8 mouse cellular contexts compared by ENCODE assay signal in the genomic region with DNA sequence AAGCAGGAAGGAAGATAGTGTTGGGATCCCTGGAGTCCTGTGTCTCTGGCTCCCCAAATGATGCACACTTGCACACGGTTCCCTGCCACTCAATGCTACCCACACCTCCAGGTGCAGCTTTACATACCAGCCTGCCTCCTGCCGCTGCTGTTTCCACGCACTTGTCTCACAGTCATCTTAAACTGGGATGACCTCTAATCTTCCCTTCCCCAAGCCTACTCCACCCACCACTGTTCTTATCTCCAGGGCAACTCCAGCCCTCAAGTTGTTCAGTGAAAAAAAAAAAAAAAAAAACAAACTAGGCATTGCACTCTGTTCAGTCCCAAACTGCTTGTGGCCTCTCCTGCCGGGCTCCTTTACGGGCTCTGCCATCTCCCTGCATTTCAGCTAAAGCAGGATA. TPM values are rescaled to one million over a fixed set of nuclear protein-coding genes. Genes with fewer than 3 reads are reported as not detected.
DNase-seq lines count a peak whose midpoint lies in the region; ATAC-seq and TF ChIP-seq lines count a peak whose summit lies in the region.

A gene (minus strand): TSS at position 14 of the 400 bp plus-strand sequence.

- peak; percentile 84 to 90 for TF ChIP-seq EP300 in MEL (IDR thresholded peaks at IDR 0.05; ENCODE audit: low read depth in 1 of 2, low read length in 2 of 2)

- H3K27me3 ChIP-seq in MEL (ENCODE audit: control insufficient read depth in 1 of 2, insufficient read depth in 2 of 2, low read length in 2 of 2): no peaks in the 10 kb centered on the region
- H3K27me3 ChIP-seq in forebrain, embryonic 12.5 days: no peaks in the 10 kb centered on the region
- no peaks in the 10 kb centered on the region for H3K27me3 ChIP-seq in intestine, embryonic 15.5 days (replicated peaks)

- no peak within 1 kb of the TSS for H3K4me2 ChIP-seq in forebrain, embryonic 12.5 days
- H3K4me2 ChIP-seq in intestine, embryonic 15.5 days (replicated peaks): no peak within 1 kb of the TSS

- ATAC-seq in forebrain, embryonic 12.5 days (ENCODE audit: low FRiP score): no peak
- ATAC-seq in intestine, embryonic 15.5 days: no peak
- ATAC-seq in megakaryocyte-erythroid progenitor cell, adult 5-6 weeks (replicated peaks; ENCODE audit: low FRiP score, low TSS enrichment, poor library complexity, severe bottlenecking): peak; percentile 84

- peaks cover 0 to 19% of the 10 kb centered on the region in 2 experiments; a peak in 2 of 4 replicates for H3K36me3 ChIP-seq in MEL (ENCODE audit: control insufficient read depth in 1 of 2, insufficient read depth in 2 of 2, low read length in 2 of 2)
- H3K36me3 ChIP-seq in forebrain, embryonic 12.5 days (replicated peaks): no peaks in the 10 kb centered on the region
- H3K36me3 ChIP-seq in intestine, embryonic 15.5 days: no peaks in the 10 kb centered on the region

- peak within 1 kb of the TSS; percentile 13 to 46; a peak in 3 of 4 replicates for H3K4me3 ChIP-seq in MEL (ENCODE audit: control insufficient read depth in 1 of 2, insufficient read depth in 1 of 2, low read depth in 2 of 2, low read length in 2 of 2)
- H3K4me3 ChIP-seq in forebrain, embryonic 12.5 days (replicated peaks): no peak within 1 kb of the TSS
- H3K4me3 ChIP-seq in intestine, embryonic 15.5 days (replicated peaks): no peak within 1 kb of the TSS

- no peak within 1 kb of the TSS for H3K27ac ChIP-seq in MEL (ENCODE audit: control insufficient read depth, low read depth, low read length)
- H3K27ac ChIP-seq in forebrain, embryonic 12.5 days: no peak within 1 kb of the TSS
- H3K27ac ChIP-seq in intestine, embryonic 15.5 days: no peak within 1 kb of the TSS

- peaks cover 9% of the 10 kb centered on the region for H3K79me2 ChIP-seq in MEL (ENCODE audit: control insufficient read depth, insufficient read depth, low read length, poor library complexity)

- peak in 1 of 2 experiments; percentile 33; a peak in 1 of 4 replicates for TF ChIP-seq POLR2A in MEL (IDR thresholded peaks at IDR 0.05; ENCODE audit: control insufficient read depth in 1 of 2, insufficient read depth in 1 of 2, low read depth in 1 of 2, low read length in 2 of 2, poor library complexity in 1 of 2)

- no peak for TF ChIP-seq RAD21 in MEL (IDR thresholded peaks at IDR 0.05; ENCODE audit: low read depth, low read length)

- 69% methylated on average over 5 of the region's 5 CpGs for WGBS in forebrain, embryonic 12.5 days
- WGBS in intestine, embryonic 15.5 days: 66% methylated on average over 5 of the region's 5 CpGs

- no peak for DNase-seq in heart, adult 18-20 months
- DNase-seq in heart, adult 11 months: no peak
- DNase-seq in MEL (ENCODE audit: low read depth, low spot score): peak; percentile 77
- DNase-seq in cerebellum, adult 18-20 months: no peak
- DNase-seq in MN1 (ENCODE audit: low spot score): no peak

- peaks cover 13 to 21% of the 10 kb centered on the region in 2 experiments for H3K4me1 ChIP-seq in MEL (ENCODE audit: control insufficient read depth in 1 of 2, insufficient read depth in 2 of 2, low read length in 2 of 2)
- H3K4me1 ChIP-seq in forebrain, embryonic 12.5 days: peaks cover 7% of the 10 kb centered on the region
- no peaks in the 10 kb centered on the region for H3K4me1 ChIP-seq in intestine, embryonic 15.5 days (replicated peaks)

- H3K9me3 ChIP-seq in MEL (replicated peaks; ENCODE audit: insufficient read depth, low read length): no peaks in the 10 kb centered on the region
- no peaks in the 10 kb centered on the region for H3K9me3 ChIP-seq in forebrain, embryonic 12.5 days
- no peaks in the 10 kb centered on the region for H3K9me3 ChIP-seq in intestine, embryonic 15.5 days

- TF ChIP-seq CTCF in MEL (IDR thresholded peaks at IDR 0.05 in 2 of 3, conservative IDR thresholded peaks at IDR 0.05 in 1 of 3; ENCODE audit: control insufficient read depth in 1 of 3, insufficient read depth in 1 of 3, low read depth in 2 of 3, low read length in 3 of 3, poor library complexity in 1 of 3, severe bottlenecking in 1 of 3): no peak

- H3K9ac ChIP-seq in MEL (ENCODE audit: control insufficient read depth, low read depth, low read length, poor library complexity, severe bottlenecking): 0 out of 2 replicates have a peak within 1 kb of the TSS, but pooled peaks have one; percentile 10
- H3K9ac ChIP-seq in forebrain, embryonic 12.5 days: no peak within 1 kb of the TSS
- no peak within 1 kb of the TSS for H3K9ac ChIP-seq in intestine, embryonic 15.5 days

TF ChIP-seq in MEL, 35 proteins besides CTCF, POLR2A, EP300 and RAD21:
- TF ChIP-seq MAX (IDR thresholded peaks at IDR 0.05; ENCODE audit: low read length): peak; percentile 35; the same call in 1 of the 2 replicates
- peak; percentile 83 for TF ChIP-seq SIN3A (IDR thresholded peaks at IDR 0.05; ENCODE audit: low read length)
- no peak for TF ChIP-seq GABPA (IDR thresholded peaks at IDR 0.05; ENCODE audit: low read depth, low read length)
- TF ChIP-seq HCFC1 (IDR thresholded peaks at IDR 0.05; ENCODE audit: low read depth, low read length): peak; percentile 59; the same call in 1 of the 2 replicates
- peak; percentile 92 for TF ChIP-seq GATA1 (IDR thresholded peaks at IDR 0.05; ENCODE audit: low read depth, low read length)
- TF ChIP-seq POLR2AphosphoS2 (IDR thresholded peaks at IDR 0.05; ENCODE audit: low read length): no peak
- TF ChIP-seq TCF12 (IDR thresholded peaks at IDR 0.05; ENCODE audit: low read depth, low read length): peak; percentile 90
- TF ChIP-seq ZMIZ1 (IDR thresholded peaks at IDR 0.05; ENCODE audit: low read depth, low read length): no peak
- no peak for TF ChIP-seq ZKSCAN1 (IDR thresholded peaks at IDR 0.05; ENCODE audit: low read depth, low read length)
- TF ChIP-seq RCOR1 (IDR thresholded peaks at IDR 0.05; ENCODE audit: low read depth, low read length): peak; percentile 67
- TF ChIP-seq E2F4 (IDR thresholded peaks at IDR 0.05; ENCODE audit: borderline replicate concordance, low read depth, low read length): no peak
- peak; percentile 17; the same call in 1 of the 2 replicates for TF ChIP-seq TAL1 (IDR thresholded peaks at IDR 0.05; ENCODE audit: low read length)
- TF ChIP-seq POLR2AphosphoS5 (IDR thresholded peaks at IDR 0.05; ENCODE audit: borderline replicate concordance, low read depth, low read length): no peak
- TF ChIP-seq MYB (IDR thresholded peaks at IDR 0.05; ENCODE audit: low read depth, low read length): no peak
- TF ChIP-seq KAT2A (conservative IDR thresholded peaks at IDR 0.05; ENCODE audit: low read depth, low read length): no peak
- TF ChIP-seq ELF1 (IDR thresholded peaks at IDR 0.05; ENCODE audit: low read depth, low read length): no peak
- no peak for TF ChIP-seq SMC3 (IDR thresholded peaks at IDR 0.05; ENCODE audit: low read depth, low read length)
- no peak; the same call in 1 of the 2 replicates for TF ChIP-seq MAFK (IDR thresholded peaks at IDR 0.05; ENCODE audit: borderline replicate concordance, low read depth, low read length)
- no peak for TF ChIP-seq MEF2A (IDR thresholded peaks at IDR 0.05; ENCODE audit: extremely low read depth, insufficient replicate concordance, low read depth, low read length, poor library complexity, severe bottlenecking)
- TF ChIP-seq BHLHE40 (IDR thresholded peaks at IDR 0.05; ENCODE audit: borderline replicate concordance, low read depth, low read length): peak; percentile 30; the same call in 1 of the 2 replicates
- TF ChIP-seq NRF1 (IDR thresholded peaks at IDR 0.05; ENCODE audit: insufficient read depth, low read depth, low read length, poor library complexity, severe bottlenecking): no peak
- TF ChIP-seq CHD2 (IDR thresholded peaks at IDR 0.05; ENCODE audit: low read length): no peak
- 0 out of 2 replicates have a peak, but pooled peaks have one; percentile 12 for TF ChIP-seq USF1 (IDR thresholded peaks at IDR 0.05; ENCODE audit: low read depth, low read length)
- peak; percentile 74; the same call in 1 of the 2 replicates for TF ChIP-seq MXI1 (IDR thresholded peaks at IDR 0.05; ENCODE audit: low read depth, low read length)
- TF ChIP-seq UBTF (IDR thresholded peaks at IDR 0.05; ENCODE audit: borderline replicate concordance, insufficient read depth, low read depth, low read length): no peak
- peak; percentile 52; the same call in 1 of the 2 replicates for TF ChIP-seq MYC (IDR thresholded peaks at IDR 0.05; ENCODE audit: low read depth, low read length)
- no peak for TF ChIP-seq USF2 (IDR thresholded peaks at IDR 0.05; ENCODE audit: borderline replicate concordance in 1 of 2, insufficient read depth in 1 of 2, low read depth in 1 of 2, low read length in 2 of 2)
- peak; percentile 99 for TF ChIP-seq ZNF384 (IDR thresholded peaks at IDR 0.05; ENCODE audit: low read depth, low read length)
- TF ChIP-seq NELFE (IDR thresholded peaks at IDR 0.05; ENCODE audit: low read depth, low read length): no peak
- TF ChIP-seq TBP (IDR thresholded peaks at IDR 0.05; ENCODE audit: low read depth, low read length): no peak
- TF ChIP-seq CHD1 (IDR thresholded peaks at IDR 0.05; ENCODE audit: low read depth, low read length): no peak
- peak; percentile 81 for TF ChIP-seq ETS1 (IDR thresholded peaks at IDR 0.05; ENCODE audit: low read depth, low read length)
- 0 out of 2 replicates have a peak, but pooled peaks have one; percentile 43 for TF ChIP-seq JUND (IDR thresholded peaks at IDR 0.05; ENCODE audit: low read depth, low read length)
- no peak for TF ChIP-seq ZC3H11A (IDR thresholded peaks at IDR 0.05; ENCODE audit: low read depth, low read length)
- peak; percentile 47; the same call in 1 of the 2 replicates for TF ChIP-seq MAZ (IDR thresholded peaks at IDR 0.05; ENCODE audit: low read depth, low read length)

RNA-seq across cellular contexts. Expression of the gene that starts here (rescaled TPM):
- 10 to 100 TPM; 24.2 to 29.6 TPM for total RNA-seq in heart, adult 18-20 months (2021)
- total RNA-seq in MEL (2012; rRNA removed): 11.4 and 12.7 TPM in 2 replicates
- 100 to 1,000 TPM in 1 of 2 experiments, 10 to 100 TPM in 1; 48.8 to 196 TPM for polyA plus RNA-seq in MEL (2012; ENCODE audit: insufficient read depth in 1 of 2, insufficient read length in 2 of 2, low read depth in 1 of 2, low replicate concordance in 2 of 2, missing spikeins in 1 of 2)
- 19.6 and 20.4 TPM in 2 replicates for polyA plus RNA-seq in forebrain, embryonic 12.5 days (2016; fragmentation: Nextera tagmentation; extraction: Ambion mirVana)
- 13.3 and 13.7 TPM in 2 replicates for polyA plus RNA-seq in intestine, embryonic 15.5 days (2015; fragmentation: Nextera tagmentation; extraction: Ambion mirVana)
- total RNA-seq in megakaryocyte-erythroid progenitor cell, adult 5-6 weeks (2014; fragmentation: Nextera tagmentation): 53.5 and 60.2 TPM in 2 replicates
- total RNA-seq in megakaryocyte-erythroid progenitor cell, adult 5-6 weeks (2017): 18.3 and 31.5 TPM in 2 replicates

Comparison
In these comparisons a context has a peak if more than half of its experiments do, and no peak if none do; other contexts are left out.
1. H3K4me3 ChIP-seq: peak in MEL (2 of 2); none in forebrain, embryonic 12.5 days (single experiment) and intestine, embryonic 15.5 days (single experiment).